Mouse (Mus musculus) small intestine, adult 2 months (tissue): ENCODE measurements around the gene Peg3. TPM values are rescaled to one million over a fixed set of nuclear protein-coding genes. Genes with fewer than 3 reads are reported as not detected.

Experiments
- H3K27ac ChIP-seq: fragments of 200-500 bp; 2 replicates; pipeline ENCODE4 v1.5.1; 2012; ENCODE audit warnings: low read depth, low read length, control low read depth, inconsistent platforms; ENCODE audit not compliant: insufficient read depth
- H3K27me3 ChIP-seq: fragments of 200-500 bp; 2 replicates; pipeline ENCODE4 v1.6.1; 2012; ENCODE audit warnings: mild to moderate bottlenecking, moderate library complexity, low read length, inconsistent platforms; ENCODE audit not compliant: control insufficient read depth, insufficient read depth
- H3K36me3 ChIP-seq: fragments of 200-500 bp; 2 replicates; pipeline ENCODE4 v1.6.1; 2012; ENCODE audit warnings: mild to moderate bottlenecking, low read length, control low read depth, inconsistent platforms; ENCODE audit not compliant: control insufficient read depth, insufficient read depth
- H3K4me1 ChIP-seq: fragments of 200-500 bp; 2 replicates; pipeline ENCODE4 v1.6.1; 2012; ENCODE audit warnings: low read length, inconsistent platforms, mixed read lengths; ENCODE audit not compliant: control insufficient read depth, insufficient read depth, insufficient read length
- H3K4me3 ChIP-seq: fragments of 200-500 bp; 2 replicates; pipeline ENCODE4 v1.5.1; 2012; ENCODE audit warnings: low read depth, mild to moderate bottlenecking, control low read depth, inconsistent platforms, low read length, moderate library complexity
- CTCF ChIP-seq: fragments of 200-500 bp; IDR thresholded peaks from 2 replicates; pipeline ENCODE4 v1.5.1; 2012; ENCODE audit warnings: low read depth, mild to moderate bottlenecking, control low read depth, inconsistent platforms, low read length, moderate library complexity, mixed read lengths; ENCODE audit not compliant: insufficient replicate concordance, insufficient read length; ENCODE audit errors: extremely low read depth
- POLR2A ChIP-seq: fragments of 200-500 bp; IDR thresholded peaks from 2 replicates; pipeline ENCODE4 v1.6.1; 2012; ENCODE audit warnings: low read depth, mild to moderate bottlenecking, control low read depth, inconsistent platforms, low read length, moderate library complexity
- WGBS: fragments of 180-500 bp; shearing (Covaris S2); methylation state at CpG from one replicate; pipeline ENCODE4 v1.1.7; 2018; 5-methylcytosine and 5-hydroxymethylcytosine counted together
- polyA plus RNA-seq: library from polyadenylated mRNA; depleted of rRNA; stranded (reverse); fragments of >200 nt; gene quantifications from 2 replicates; pipeline ENCODE4 v1.2.3, GENCODE M21; 2012

Peg3 gene
- polyA plus RNA-seq, 1 experiment: 1.0 TPM

DNA sequence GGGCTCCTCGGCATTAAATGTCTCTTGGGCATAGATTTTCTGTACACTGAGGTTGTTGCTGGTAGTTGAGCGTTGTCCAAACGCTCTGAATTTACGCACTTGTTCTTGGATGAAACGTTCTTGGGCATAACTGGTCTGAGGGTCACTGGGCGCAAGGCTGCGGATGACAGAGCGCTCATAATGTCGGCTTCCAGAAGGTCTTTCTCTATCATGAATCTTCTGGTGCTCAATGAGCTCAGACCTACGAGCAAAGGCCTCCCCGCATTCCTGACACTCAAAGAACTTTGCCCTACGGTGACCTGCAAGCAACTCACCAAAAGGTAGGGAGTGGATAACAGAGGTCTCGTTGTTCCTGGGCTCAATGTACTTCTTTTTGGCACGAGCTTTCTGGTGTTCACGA, 20.8 kb downstream of the Peg3 start:
- H3K27ac ChIP-seq: no peak overlapping the region
- no peak for TF ChIP-seq CTCF
- no peak for TF ChIP-seq POLR2A
- H3K36me3 ChIP-seq: no peaks in the 10 kb centered on the region
- no peak overlapping the region for H3K4me3 ChIP-seq
- 88% methylated on average over 15 of the region's 15 CpGs for WGBS
- H3K4me1 ChIP-seq: no peaks in the 10 kb centered on the region
- no peaks in the 10 kb centered on the region for H3K27me3 ChIP-seq

DNA sequence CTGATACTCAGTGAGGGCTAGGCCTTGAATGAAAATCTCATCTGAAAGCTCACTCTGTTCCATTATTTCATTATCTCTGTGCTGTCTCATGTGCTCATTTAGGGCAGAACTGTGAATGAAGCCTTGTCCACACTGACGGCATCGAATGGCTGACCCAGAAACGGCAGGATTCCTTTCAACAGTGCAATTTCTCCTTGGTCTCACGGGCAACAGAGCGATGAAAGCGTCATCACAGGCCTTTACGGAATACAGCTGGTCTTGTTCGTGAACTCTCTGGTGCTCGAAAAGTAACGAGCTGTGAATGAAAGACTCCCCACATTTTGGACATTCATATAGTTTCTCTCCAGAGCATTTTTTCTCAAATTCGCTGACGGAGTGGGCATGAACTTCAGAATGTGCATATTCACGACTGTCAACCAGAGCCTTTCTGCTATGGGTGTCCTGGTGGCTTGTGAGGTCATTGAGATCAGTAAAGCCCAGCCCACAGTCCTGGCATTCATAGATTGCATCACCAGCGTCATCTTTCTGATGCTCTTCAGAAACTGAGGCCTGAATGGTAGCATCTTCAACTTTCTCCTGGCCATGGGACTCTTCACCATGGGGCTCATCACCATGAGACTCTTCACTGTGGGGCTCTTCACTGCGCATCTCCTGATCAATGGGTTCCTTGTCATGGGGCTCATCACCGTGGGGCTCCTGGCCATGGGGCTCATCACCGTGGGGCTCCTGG, 21.6 kb downstream of the Peg3 start:
- H3K4me3 ChIP-seq: no peak overlapping the region
- H3K36me3 ChIP-seq: no peaks in the 10 kb centered on the region
- TF ChIP-seq POLR2A: no peak
- TF ChIP-seq CTCF: no peak
- WGBS: 86% methylated on average over 17 of the region's 17 CpGs
- H3K27ac ChIP-seq: no peak overlapping the region
- H3K4me1 ChIP-seq: no peaks in the 10 kb centered on the region
- no peaks in the 10 kb centered on the region for H3K27me3 ChIP-seq

DNA sequence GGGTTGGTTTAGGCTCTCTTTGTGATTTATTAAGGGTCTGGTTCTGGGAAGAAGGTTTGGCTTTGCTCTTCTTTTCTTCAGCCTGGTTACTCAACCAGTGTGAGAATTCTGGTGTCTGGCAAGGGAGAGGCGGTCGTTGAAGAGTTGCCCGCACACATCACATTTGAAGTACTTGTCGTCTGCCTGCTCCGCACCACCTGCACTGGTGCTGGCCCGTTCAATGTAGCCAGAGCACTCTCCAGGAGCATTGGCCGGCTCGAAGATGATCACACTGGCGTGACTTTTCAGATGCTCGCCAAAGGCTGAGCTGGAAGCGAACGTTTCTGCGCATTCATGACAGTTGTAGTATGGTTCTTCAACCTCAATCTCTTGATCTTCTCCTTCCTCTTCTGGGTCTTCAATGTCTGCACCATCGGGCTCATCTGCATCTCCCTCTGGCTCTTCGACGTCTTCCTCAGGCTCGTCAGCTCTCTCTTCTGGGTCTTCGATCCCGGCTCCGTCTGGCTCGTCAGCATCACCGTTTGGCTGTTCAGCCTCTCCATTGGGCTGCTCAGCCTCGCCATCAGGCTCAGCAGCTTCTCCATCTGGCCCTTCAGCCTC, 22.7 kb downstream of the Peg3 start:
- TF ChIP-seq CTCF (no peak), POLR2A (no peak)
- 89% methylated on average over 23 of the region's 23 CpGs for WGBS
- H3K4me3 ChIP-seq: no peak overlapping the region

DNA sequence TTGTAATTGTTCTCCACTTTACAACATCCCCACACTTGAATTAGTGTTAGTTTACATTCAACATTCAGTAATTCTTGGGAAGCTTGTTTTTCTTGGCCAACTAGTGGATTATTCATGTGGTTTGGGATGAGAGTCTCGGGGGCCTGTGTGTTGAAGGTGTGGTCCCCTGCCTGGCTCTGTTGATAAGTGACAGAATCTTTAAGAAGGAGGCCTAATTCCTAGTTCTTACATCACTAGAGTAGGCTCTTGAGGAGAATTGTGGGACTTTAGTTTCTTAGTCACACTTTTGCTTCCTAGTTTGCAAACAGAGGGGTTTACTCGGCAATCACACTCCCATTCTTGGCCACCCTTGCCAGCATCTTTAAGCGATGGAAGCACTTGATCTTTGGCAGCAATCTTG, 31.0 kb downstream of the Peg3 start:
- 55% methylated on average over 3 of the region's 3 CpGs for WGBS
- Histone ChIP-seq H3K36me3 (no peaks in the 10 kb centered on the region), H3K4me1 (no peaks in the 10 kb centered on the region), H3K27ac (no peak overlapping the region), H3K4me3 (no peak overlapping the region), H3K27me3 (no peaks in the 10 kb centered on the region)
- no peak for TF ChIP-seq POLR2A
- no peak for TF ChIP-seq CTCF

More for the DNA sequence above, 22.7 kb downstream of the Peg3 start:
- Histone ChIP-seq H3K4me1 (no peaks in the 10 kb centered on the region), H3K27me3 (no peaks in the 10 kb centered on the region), H3K36me3 (no peaks in the 10 kb centered on the region), H3K27ac (no peak overlapping the region)

DNA sequence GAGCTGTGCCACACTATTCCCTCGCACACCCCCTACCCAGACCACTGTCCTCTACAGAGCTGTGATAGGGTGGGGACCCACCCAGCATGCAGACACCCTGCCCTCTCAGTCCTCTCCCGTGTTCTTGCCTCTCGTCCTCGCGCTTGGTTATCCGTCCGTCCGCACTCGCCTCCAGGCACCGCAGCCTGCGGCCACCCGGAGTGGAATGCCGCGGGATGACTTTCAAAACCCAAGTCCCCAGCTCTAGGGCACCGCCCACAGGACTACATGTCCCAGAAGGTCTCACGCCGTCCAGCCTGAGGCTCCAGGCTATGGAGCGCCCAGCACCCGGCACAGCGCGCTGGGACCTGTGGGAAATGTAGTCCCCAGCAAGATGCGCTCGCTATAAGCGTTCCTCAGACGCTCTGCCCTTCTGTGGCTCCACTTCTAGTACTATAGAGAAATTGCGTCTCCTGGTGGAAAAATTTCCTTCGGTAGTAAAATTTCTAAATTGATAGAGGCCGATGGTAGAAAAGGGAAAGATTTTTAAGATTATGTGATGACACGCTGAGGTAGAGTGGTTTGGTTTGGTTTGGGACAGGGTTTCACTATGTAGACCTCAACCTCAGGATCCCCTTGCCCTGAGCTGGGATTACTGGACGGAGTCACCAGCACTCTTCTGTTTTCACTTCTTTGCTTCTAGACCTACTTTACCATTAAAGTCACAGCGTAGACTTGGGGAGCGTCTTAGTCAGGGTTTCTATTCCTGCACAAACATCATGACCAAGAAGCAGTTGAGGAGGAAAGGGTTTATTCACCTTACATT, 33.8 kb downstream of the Peg3 start, which contains the start of gene Zim1:
Zim1 (minus strand) TSS at position 210 of the 805 bp plus-strand sequence.
- H3K27ac ChIP-seq: no peak within 1 kb of the TSS
- 9% methylated on average over 32 of the region's 32 CpGs for WGBS
- H3K4me1 ChIP-seq: no peaks in the 10 kb centered on the region
- no peak for TF ChIP-seq CTCF
- no peak for TF ChIP-seq POLR2A
- H3K36me3 ChIP-seq: no peaks in the 10 kb centered on the region
- peak within 1 kb of the TSS; percentile 11; the same call in 1 of the 2 replicates for H3K4me3 ChIP-seq
- H3K27me3 ChIP-seq: no peaks in the 10 kb centered on the region

DNA sequence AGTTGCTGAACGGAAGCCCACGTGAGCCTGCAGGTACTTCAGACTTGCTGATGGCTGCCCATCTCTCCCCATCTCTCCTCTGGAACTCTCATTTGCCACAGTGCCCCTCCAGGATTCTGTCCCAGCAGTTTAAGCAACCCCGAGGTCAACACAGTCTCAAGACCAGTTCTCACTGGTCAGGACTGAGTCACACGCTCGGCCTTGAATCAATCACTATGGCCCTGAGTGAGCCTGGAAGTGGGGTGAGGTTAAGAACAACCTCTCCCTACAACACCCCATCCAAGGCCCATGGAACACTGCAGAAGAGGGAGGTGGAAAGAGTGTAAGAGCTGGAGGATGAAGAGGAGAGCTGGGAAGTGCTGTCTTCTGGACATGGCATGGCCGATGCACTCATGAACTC, 44.7 kb downstream of the Peg3 start:
- no peak for TF ChIP-seq POLR2A
- no peak for TF ChIP-seq CTCF
- Histone ChIP-seq H3K4me3 (no peak overlapping the region), H3K4me1 (no peaks in the 10 kb centered on the region), H3K27me3 (no peaks in the 10 kb centered on the region), H3K36me3 (no peaks in the 10 kb centered on the region), H3K27ac (no peak overlapping the region)
- WGBS: 93% methylated on average over 6 of the region's 6 CpGs

DNA sequence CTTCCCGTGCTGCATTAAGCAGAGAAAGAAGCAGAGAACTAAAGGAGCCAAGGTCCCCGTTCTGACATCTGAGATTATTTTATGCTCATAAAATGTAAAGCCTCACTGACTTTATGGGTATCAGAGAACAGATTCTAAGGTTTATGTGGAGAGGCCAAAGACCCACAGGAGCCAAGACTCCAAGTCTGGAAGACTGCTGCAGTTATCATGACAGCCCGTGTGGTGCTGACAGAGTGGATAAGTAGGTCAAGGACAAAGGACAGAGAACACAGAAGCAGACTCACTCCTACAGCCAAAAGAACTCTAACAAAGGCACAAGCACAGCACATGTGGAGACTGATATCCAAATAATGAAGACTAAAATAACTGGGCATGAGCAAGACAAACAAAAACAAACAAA, 63.5 kb downstream of the Peg3 start:
- H3K27ac ChIP-seq: no peak overlapping the region
- no peaks in the 10 kb centered on the region for H3K27me3 ChIP-seq
- no peak overlapping the region for H3K4me3 ChIP-seq
- 64% methylated on average over 3 of the region's 3 CpGs for WGBS
- no peaks in the 10 kb centered on the region for H3K4me1 ChIP-seq
- TF ChIP-seq CTCF: no peak
- TF ChIP-seq POLR2A: no peak
- no peaks in the 10 kb centered on the region for H3K36me3 ChIP-seq
